Comparison of ENCODE assay signal across 10 mouse cellular contexts in genomic region chr5:7820592-7820991, GRCm38 (mm10).
DNase-seq lines count a peak whose midpoint lies in the region; ATAC-seq and TF ChIP-seq lines count a peak whose summit lies in the region.
"Had no signal": no experiment of that assay in that cellular context is flagged by ENCODE, and none has a peak within 500 bp of the region (broad histone marks: within the 10 kb centered on the region; RNA-seq: fewer than 3 reads in every experiment).

No protein-coding gene starts in this region.

- peak; percentile 68 for TF ChIP-seq CTCF in hindbrain, postnatal 0 days (IDR thresholded peaks at IDR 0.05; ENCODE audit: low read depth)

- H3K9ac ChIP-seq in hindbrain, postnatal 0 days (replicated peaks; ENCODE audit: low read length): no peak overlapping the region
- no peak overlapping the region for H3K9ac ChIP-seq in hindbrain, embryonic 12.5 days
- H3K9ac ChIP-seq in midbrain, embryonic 14.5 days (replicated peaks; ENCODE audit: low read length): no peak overlapping the region
- no peak overlapping the region for H3K9ac ChIP-seq in midbrain, embryonic 16.5 days (ENCODE audit: low read depth, low read length)
- H3K9ac ChIP-seq: lung, embryonic 15.5 days had no signal

- H3K4me3 ChIP-seq in hindbrain, postnatal 0 days (ENCODE audit: low read length): no peak overlapping the region
- no peak overlapping the region for H3K4me3 ChIP-seq in hindbrain, embryonic 12.5 days
- no peak overlapping the region for H3K4me3 ChIP-seq in midbrain, embryonic 14.5 days (replicated peaks; ENCODE audit: low read depth, low read length)
- H3K4me3 ChIP-seq in midbrain, embryonic 16.5 days (ENCODE audit: low read depth, low read length): no peak overlapping the region
- H3K4me3 ChIP-seq: lung, embryonic 15.5 days had no signal

- no peaks in the 10 kb centered on the region for H3K9me3 ChIP-seq in hindbrain, postnatal 0 days (ENCODE audit: low read length)
- H3K9me3 ChIP-seq in hindbrain, embryonic 12.5 days (replicated peaks): no peaks in the 10 kb centered on the region
- H3K9me3 ChIP-seq in midbrain, embryonic 14.5 days (ENCODE audit: control insufficient read depth, low read length): no peaks in the 10 kb centered on the region
- no peaks in the 10 kb centered on the region for H3K9me3 ChIP-seq in midbrain, embryonic 16.5 days (replicated peaks; ENCODE audit: control insufficient read depth, low read length, poor library complexity, severe bottlenecking)
- H3K9me3 ChIP-seq: lung, embryonic 15.5 days had no signal

- no peaks in the 10 kb centered on the region for H3K36me3 ChIP-seq in hindbrain, postnatal 0 days (ENCODE audit: insufficient read depth, low read length)
- no peaks in the 10 kb centered on the region for H3K36me3 ChIP-seq in hindbrain, embryonic 12.5 days
- H3K36me3 ChIP-seq in midbrain, embryonic 14.5 days (ENCODE audit: control insufficient read depth, insufficient read depth, low read length): no peaks in the 10 kb centered on the region
- H3K36me3 ChIP-seq in midbrain, embryonic 16.5 days (ENCODE audit: control insufficient read depth, insufficient read depth, low read length): no peaks in the 10 kb centered on the region
- H3K36me3 ChIP-seq: lung, embryonic 15.5 days had no signal

- no peak overlapping the region for H3K4me2 ChIP-seq in hindbrain, postnatal 0 days (ENCODE audit: low read depth, low read length)
- no peak overlapping the region for H3K4me2 ChIP-seq in hindbrain, embryonic 12.5 days (replicated peaks)
- H3K4me2 ChIP-seq in midbrain, embryonic 14.5 days (ENCODE audit: low read length): no peak overlapping the region
- H3K4me2 ChIP-seq in midbrain, embryonic 16.5 days (ENCODE audit: low read length): no peak overlapping the region
- H3K4me2 ChIP-seq: lung, embryonic 15.5 days had no signal

- no peaks in the 10 kb centered on the region for H3K4me1 ChIP-seq in hindbrain, postnatal 0 days (ENCODE audit: insufficient read depth, low read length)
- H3K4me1 ChIP-seq in hindbrain, embryonic 12.5 days: no peaks in the 10 kb centered on the region
- H3K4me1 ChIP-seq in midbrain, embryonic 14.5 days (ENCODE audit: control insufficient read depth, insufficient read depth, low read length): no peaks in the 10 kb centered on the region
- H3K4me1 ChIP-seq in midbrain, embryonic 16.5 days (ENCODE audit: control insufficient read depth, insufficient read depth, low read length): no peaks in the 10 kb centered on the region
- H3K4me1 ChIP-seq: lung, embryonic 15.5 days had no signal

- H3K27ac ChIP-seq in hindbrain, postnatal 0 days: no peak overlapping the region
- H3K27ac ChIP-seq in hindbrain, embryonic 12.5 days: no peak overlapping the region
- no peak overlapping the region for H3K27ac ChIP-seq in midbrain, embryonic 14.5 days (replicated peaks; ENCODE audit: low read depth, low read length)
- H3K27ac ChIP-seq in midbrain, embryonic 16.5 days (ENCODE audit: low read length): no peak overlapping the region
- H3K27ac ChIP-seq: lung, embryonic 15.5 days had no signal

- DNase-seq in hindbrain, postnatal 0 days (ENCODE audit: low spot score): peak; percentile 76
- DNase-seq in midbrain, embryonic 14.5 days: peak; percentile 76
- peak; percentile 44 for DNase-seq in ZHBTc4 (ENCODE audit: low read depth, low spot score)
- DNase-seq in urinary bladder, postnatal 36 days (ENCODE audit: low spot score in 2 of 2): no peak
- no peak for DNase-seq in ovary, adult 18-20 months (ENCODE audit: low spot score)
- DNase-seq: kidney, postnatal 14 days had no signal

- H3K27me3 ChIP-seq in hindbrain, postnatal 0 days (ENCODE audit: insufficient read depth, low read length): no peaks in the 10 kb centered on the region
- no peaks in the 10 kb centered on the region for H3K27me3 ChIP-seq in hindbrain, embryonic 12.5 days
- H3K27me3 ChIP-seq in midbrain, embryonic 14.5 days (ENCODE audit: control insufficient read depth, insufficient read depth, low read length): no peaks in the 10 kb centered on the region
- no peaks in the 10 kb centered on the region for H3K27me3 ChIP-seq in midbrain, embryonic 16.5 days (ENCODE audit: control insufficient read depth, insufficient read depth, low read depth, low read length)
- H3K27me3 ChIP-seq: lung, embryonic 15.5 days had no signal

- no peak for ATAC-seq in hindbrain, postnatal 0 days
- ATAC-seq in hindbrain, embryonic 12.5 days (ENCODE audit: low FRiP score): no peak
- no peak for ATAC-seq in midbrain, embryonic 14.5 days (ENCODE audit: low FRiP score, low TSS enrichment)
- ATAC-seq in midbrain, embryonic 16.5 days: no peak
- peak; percentile 65 for ATAC-seq in megakaryocyte progenitor cell, adult 5-6 weeks (replicated peaks; ENCODE audit: poor library complexity)

- 31% methylated on average over 5 of the region's 5 CpGs for WGBS in hindbrain, postnatal 0 days
- 42% methylated on average over 5 of the region's 5 CpGs for WGBS in hindbrain, embryonic 12.5 days
- 37% methylated on average over 5 of the region's 5 CpGs for WGBS in midbrain, embryonic 14.5 days
- 23% methylated on average over 5 of the region's 5 CpGs for WGBS in midbrain, embryonic 16.5 days

Comparison
In these comparisons a context has a peak if more than half of its experiments do, and no peak if none do; other contexts are left out.
1. DNase-seq: peak in hindbrain, postnatal 0 days (single experiment), midbrain, embryonic 14.5 days (single experiment) and ZHBTc4 (single experiment); none in urinary bladder, postnatal 36 days (0 of 2) and ovary, adult 18-20 months (single experiment).